Mouse (Mus musculus) CD4-positive, CD25-positive, alpha-beta regulatory T cell, adult 4 months (primary cell): Measurements from ENCODE around the gene Epas1. TPM values are rescaled to one million over a fixed set of nuclear protein-coding genes. Genes with fewer than 3 reads are reported as not detected.
A peak's percentile ranks its signal among the peaks of the same experiment; 100 is the strongest.

Source experiments
- ATAC-seq: one replicate; pipeline ENCODE4 v1.8.0; 2017
- polyA plus RNA-seq, 2 experiments: library from polyadenylated mRNA; unstranded; fragments of 100-300 nt; shearing (Covaris generic); gene quantifications; one replicate each; pipeline ENCODE4 v1.2.1; 2017

Gene Epas1
- polyA plus RNA-seq, 2 experiments from 2014 or later, result 0.36 to 1.9 TPM

GRCm38 (mm10) chr17:86830893-86831292 is 77.4 kb downstream of the Epas1 start:
- no peak for ATAC-seq

GRCm38 (mm10) chr17:86832562-86833327 is 79.2 kb downstream of the Epas1 start:
- no peak for ATAC-seq

GRCm38 (mm10) chr17:86833945-86834344 is 80.4 kb downstream of the Epas1 start:
- no peak for ATAC-seq

GRCm38 (mm10) chr17:86839308-86839707 is 85.8 kb downstream of the Epas1 start:
- ATAC-seq, result no peak

- peak; percentile 42 for ATAC-seq
These were observed 97.3 kb downstream of the Epas1 start for GRCm38 (mm10) chr17:86850700-86851337.

GRCm38 (mm10) chr17:86851782-86852181 is 98.3 kb downstream of the Epas1 start:
- ATAC-seq, result no peak

- ATAC-seq, result peak; percentile 90
These were observed 99.1 kb downstream of the Epas1 start for GRCm38 (mm10) chr17:86852591-86853031.

- no peak for ATAC-seq
These were observed 117.1 kb downstream of the Epas1 start for GRCm38 (mm10) chr17:86870586-86870985.

GRCm38 (mm10) chr17:86872643-86873042 is 119.1 kb downstream of the Epas1 start:
- ATAC-seq, result peak; percentile 77

GRCm38 (mm10) chr17:86876940-86877339 is 123.4 kb downstream of the Epas1 start:
- no peak for ATAC-seq

GRCm38 (mm10) chr17:86877747-86878146 is 124.2 kb downstream of the Epas1 start:
- no peak for ATAC-seq

- ATAC-seq, result no peak
These were observed 126.6 kb downstream of the Epas1 start for GRCm38 (mm10) chr17:86880056-86880455.

- ATAC-seq, result peak; percentile 79
These were observed 127.1 kb downstream of the Epas1 start for GRCm38 (mm10) chr17:86880461-86881044.

Other genes starting within 250 kb of the Epas1 start
- under 1 TPM; 0.41 to 0.90 TPM for gene Gm10309, start 248.5 kb upstream of the Epas1 start, polyA plus RNA-seq
- gene Tmem247, start 163.6 kb downstream of the Epas1 start, polyA plus RNA-seq, result not detected
- not detected for gene Atp6v1e2, start 194.2 kb downstream of the Epas1 start, polyA plus RNA-seq
- 1 to 10 TPM; 4.2 TPM for gene Rhoq, start 209.4 kb downstream of the Epas1 start, polyA plus RNA-seq